Mouse (Mus musculus): ENCODE data around the gene Atg4d.
"Not testable (repeated sequence)": the region's sequence is repeated elsewhere in the genome, so short reads cannot be mapped to it uniquely, and the experiment has no call there.

Atg4d gene

GRCm38 (mm10) chr9:21238733-21239464, 26.2 kb upstream of the Atg4d start, which contains the start of gene Keap1:
TSS of gene Keap1 (minus strand) at chr9:21239361.
- in situ Hi-C loops (cut with MboI; ENCODE audit: unreplicated experiment in 2 of 2), result no loop called here

- in situ Hi-C loops (cut with MboI; ENCODE audit: unreplicated experiment in 2 of 2), result no loop called here
These were observed 25.6 kb upstream of the Atg4d start for GRCm38 (mm10) chr9:21239465-21239848.

- in situ Hi-C loops (cut with MboI; ENCODE audit: unreplicated experiment in 2 of 2), result no loop called here
These were observed 23.8 kb upstream of the Atg4d start for GRCm38 (mm10) chr9:21241343-21241742.

GRCm38 (mm10) chr9:21243826-21244427, 21.2 kb upstream of the Atg4d start:
- in situ Hi-C loops (cut with MboI; ENCODE audit: unreplicated experiment in 2 of 2), result no loop called here

GRCm38 (mm10) chr9:21244428-21245112, 20.5 kb upstream of the Atg4d start:
- in situ Hi-C loops (cut with MboI; ENCODE audit: unreplicated experiment in 2 of 2), result no loop called here

- in situ Hi-C loops (cut with MboI; ENCODE audit: unreplicated experiment in 2 of 2), result no loop called here
These were observed 20.0 kb upstream of the Atg4d start for GRCm38 (mm10) chr9:21245113-21245487.

GRCm38 (mm10) chr9:21246342-21246741, 18.8 kb upstream of the Atg4d start:
- in situ Hi-C loops (cut with MboI; ENCODE audit: unreplicated experiment in 2 of 2), result no loop called here

GRCm38 (mm10) chr9:21248326-21248725, 16.8 kb upstream of the Atg4d start, which contains the start of gene S1pr5:
TSS of gene S1pr5 (minus strand) at chr9:21248443.
- in situ Hi-C loops (cut with MboI; ENCODE audit: unreplicated experiment in 2 of 2), result no loop called here

GRCm38 (mm10) chr9:21249629-21250508, 15.2 kb upstream of the Atg4d start:
- in situ Hi-C loops (cut with MboI; ENCODE audit: unreplicated experiment in 2 of 2), result no loop called here

- in situ Hi-C loops (cut with MboI; ENCODE audit: unreplicated experiment in 2 of 2), result no loop called here
These were observed 14.6 kb upstream of the Atg4d start for GRCm38 (mm10) chr9:21250509-21250908.

- in situ Hi-C loops (cut with MboI; ENCODE audit: unreplicated experiment in 2 of 2), result no loop called here
These were observed 13.9 kb upstream of the Atg4d start for GRCm38 (mm10) chr9:21251116-21251735.

- in situ Hi-C loops (cut with MboI; ENCODE audit: unreplicated experiment in 2 of 2), result no loop called here
These were observed 10.4 kb upstream of the Atg4d start for GRCm38 (mm10) chr9:21254690-21255089.

- in situ Hi-C loops (cut with MboI; ENCODE audit: unreplicated experiment in 2 of 2), result not testable (repeated sequence)
These were observed 8.7 kb upstream of the Atg4d start for GRCm38 (mm10) chr9:21256349-21256748.

GRCm38 (mm10) chr9:21260491-21261040, 4.5 kb upstream of the Atg4d start:
- in situ Hi-C loops (cut with MboI; ENCODE audit: unreplicated experiment in 2 of 2), result no loop called here

- in situ Hi-C loops (cut with MboI; ENCODE audit: unreplicated experiment in 2 of 2), result no loop called here
These were observed 3.3 kb upstream of the Atg4d start for GRCm38 (mm10) chr9:21261831-21262230.

GRCm38 (mm10) chr9:21264272-21264999, 657 bp upstream of the Atg4d start:
- in situ Hi-C loops (cut with MboI; ENCODE audit: unreplicated experiment in 2 of 2), result no loop called here

- in situ Hi-C loops (cut with MboI; ENCODE audit: unreplicated experiment in 2 of 2), result no loop called here
These were observed 518 bp downstream of the Atg4d start for GRCm38 (mm10) chr9:21265611-21266010.

GRCm38 (mm10) chr9:21266889-21267288, 1.8 kb downstream of the Atg4d start:
- in situ Hi-C loops (cut with MboI; ENCODE audit: unreplicated experiment in 2 of 2), result no loop called here

GRCm38 (mm10) chr9:21268305-21268704, 3.2 kb downstream of the Atg4d start:
- in situ Hi-C loops (cut with MboI; ENCODE audit: unreplicated experiment in 2 of 2), result no loop called here
